Mouse (Mus musculus): Measurements from ENCODE around the gene Edar.
A peak's percentile ranks its signal among the peaks of the same experiment; 100 is the strongest.

The Edar gene

GRCm38 (mm10) chr10:58652045-58652417, 23.4 kb downstream of the Edar start:
- peak; percentile 50 for DNase-seq (ENCODE audit: extremely low spot score, low read depth, low spot score)

DNA sequence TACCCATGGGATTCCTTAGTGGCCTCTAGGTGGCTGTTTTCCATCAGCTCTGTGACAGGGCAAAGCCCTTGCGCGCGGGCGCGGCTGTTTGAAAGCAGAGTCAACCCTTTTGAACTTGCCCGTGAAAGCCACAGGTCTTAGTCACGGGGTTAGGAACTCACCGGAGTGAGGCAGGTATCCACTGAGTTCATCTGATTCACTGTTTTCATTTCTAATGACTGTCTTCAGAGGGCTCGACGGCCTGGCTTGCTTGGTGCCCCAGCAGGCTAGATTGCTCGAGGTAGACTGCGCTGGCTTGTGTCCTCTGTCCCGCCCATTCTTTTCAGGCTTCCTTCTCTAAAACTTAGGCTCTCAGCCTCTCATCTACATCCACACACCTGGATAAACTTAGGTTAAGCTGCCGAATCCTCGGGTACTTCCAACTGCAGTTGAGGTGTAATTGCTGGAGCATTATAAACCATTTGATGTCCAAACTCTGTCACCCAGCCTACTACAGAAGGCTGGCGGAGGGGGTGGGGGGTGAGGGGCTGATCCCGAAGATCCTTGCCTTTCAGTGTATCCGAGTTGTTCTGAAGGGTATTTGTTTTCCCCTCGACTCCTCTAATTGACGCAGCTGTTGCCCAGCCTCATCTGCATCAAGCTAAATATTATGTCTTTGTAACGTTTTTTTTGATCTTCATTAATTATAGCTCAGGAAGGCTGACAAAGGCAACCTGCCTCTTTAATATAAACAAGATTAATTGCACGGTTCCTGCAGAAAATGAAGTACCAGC, 24.0 kb downstream of the Edar start:
- no peak for DNase-seq (ENCODE audit: extremely low spot score, low read depth, low spot score)

GRCm38 (mm10) chr10:58648787-58649186, 26.7 kb downstream of the Edar start:
- no peak for DNase-seq (ENCODE audit: extremely low spot score, low read depth, low spot score)

GRCm38 (mm10) chr10:58644671-58645070, 30.8 kb downstream of the Edar start:
- no peak for DNase-seq (ENCODE audit: extremely low spot score, low read depth, low spot score)

DNA sequence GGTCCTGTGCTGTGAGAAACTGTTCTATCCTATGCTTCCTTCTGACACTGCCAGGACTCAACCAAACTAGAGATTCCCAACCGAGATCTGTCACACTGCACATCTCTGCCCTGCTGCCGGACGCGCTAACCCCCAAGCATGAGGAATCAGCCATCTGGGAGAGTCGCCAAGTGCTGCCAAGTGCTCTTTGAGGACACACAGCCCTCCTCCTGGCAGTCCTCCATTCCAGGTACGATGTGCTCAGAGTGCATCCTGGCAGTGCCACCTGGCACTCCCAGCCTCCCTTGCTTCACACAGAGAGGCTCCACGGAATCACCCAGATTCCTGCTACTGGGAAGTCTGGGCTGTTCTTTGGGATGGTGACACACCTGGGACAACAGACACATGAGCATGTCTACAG, 31.3 kb downstream of the Edar start:
- no peak for DNase-seq (ENCODE audit: extremely low spot score, low read depth, low spot score)

- no peak for DNase-seq (ENCODE audit: extremely low spot score, low read depth, low spot score)
Measured at GRCm38 (mm10) chr10:58643001-58643400, 32.5 kb downstream of the Edar start.

GRCm38 (mm10) chr10:58641631-58642030, 33.8 kb downstream of the Edar start:
- no peak for DNase-seq (ENCODE audit: extremely low spot score, low read depth, low spot score)

- DNase-seq (ENCODE audit: extremely low spot score, low read depth, low spot score) = no peak
Measured at GRCm38 (mm10) chr10:58640446-58641400, 34.7 kb downstream of the Edar start.

- no peak for DNase-seq (ENCODE audit: extremely low spot score, low read depth, low spot score)
Measured at GRCm38 (mm10) chr10:58639291-58639690, 36.2 kb downstream of the Edar start.

DNA sequence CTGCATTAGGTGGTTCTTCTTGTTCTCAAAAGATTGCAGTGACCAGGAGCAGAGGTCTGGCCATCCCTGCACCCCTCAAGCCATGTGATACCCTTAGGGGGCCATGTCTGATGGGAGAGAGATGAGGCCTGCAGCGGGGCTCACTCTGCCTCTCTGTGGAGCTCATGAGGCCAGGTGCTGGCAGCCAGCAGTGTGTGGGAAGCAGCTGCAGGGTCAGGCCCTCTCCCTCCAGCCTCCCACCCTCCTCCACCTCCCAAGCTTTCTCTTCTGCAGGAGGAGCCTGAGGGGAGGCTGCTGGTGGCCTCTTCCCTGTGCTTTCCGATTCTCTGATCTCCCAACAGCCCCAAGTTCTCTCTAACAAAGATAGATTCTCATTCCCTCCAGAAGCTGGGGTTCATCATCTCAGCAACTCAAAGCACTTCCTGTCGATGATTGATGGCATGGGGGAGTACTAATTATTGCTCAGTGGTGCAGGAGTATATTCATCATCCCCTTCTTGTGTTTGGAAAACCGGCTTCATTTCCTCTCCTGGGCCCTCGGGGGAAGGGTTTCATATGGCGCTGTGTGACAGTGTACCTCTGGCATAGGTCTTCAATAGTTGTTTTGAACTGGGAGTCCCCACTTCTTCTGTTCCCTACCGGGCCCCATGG, 38.9 kb downstream of the Edar start:
- DNase-seq (ENCODE audit: extremely low spot score, low read depth, low spot score) = no peak

DNA sequence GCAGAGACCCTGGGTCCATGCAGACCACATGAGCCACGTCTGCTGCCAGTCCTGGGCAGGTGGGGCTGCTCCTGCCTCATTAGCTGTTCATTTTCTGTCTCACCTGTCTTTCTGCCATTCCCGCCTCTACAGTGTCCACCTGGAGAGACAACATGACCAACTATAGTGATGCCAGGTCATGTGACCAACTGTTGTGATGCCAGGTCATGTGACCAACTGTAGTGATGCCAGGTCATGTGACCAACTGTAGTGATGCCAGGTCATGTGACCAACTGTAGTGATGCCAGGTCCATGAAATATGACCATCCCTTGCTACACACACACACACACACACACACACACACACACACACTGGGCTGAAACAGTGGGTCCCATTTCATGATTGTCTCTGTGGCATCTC, 41.9 kb downstream of the Edar start:
- DNase-seq (ENCODE audit: extremely low spot score, low read depth, low spot score) = no peak

- DNase-seq (ENCODE audit: extremely low spot score, low read depth, low spot score) = no peak
Measured at GRCm38 (mm10) chr10:58627569-58627968, 47.9 kb downstream of the Edar start.

GRCm38 (mm10) chr10:58624848-58625711, 50.4 kb downstream of the Edar start:
- no peak for DNase-seq (ENCODE audit: extremely low spot score, low read depth, low spot score)

GRCm38 (mm10) chr10:58619266-58619665, 56.2 kb downstream of the Edar start:
- DNase-seq (ENCODE audit: extremely low spot score, low read depth, low spot score) = no peak

GRCm38 (mm10) chr10:58618501-58619216, 56.8 kb downstream of the Edar start:
- DNase-seq (ENCODE audit: extremely low spot score, low read depth, low spot score) = no peak

- DNase-seq (ENCODE audit: extremely low spot score, low read depth, low spot score) = no peak
Measured at GRCm38 (mm10) chr10:58616565-58616964, 58.9 kb downstream of the Edar start.

GRCm38 (mm10) chr10:58614601-58615000, 60.9 kb downstream of the Edar start:
- no peak for DNase-seq (ENCODE audit: extremely low spot score, low read depth, low spot score)

GRCm38 (mm10) chr10:58610484-58611261, 64.8 kb downstream of the Edar start:
- DNase-seq (ENCODE audit: extremely low spot score, low read depth, low spot score) = no peak

DNA sequence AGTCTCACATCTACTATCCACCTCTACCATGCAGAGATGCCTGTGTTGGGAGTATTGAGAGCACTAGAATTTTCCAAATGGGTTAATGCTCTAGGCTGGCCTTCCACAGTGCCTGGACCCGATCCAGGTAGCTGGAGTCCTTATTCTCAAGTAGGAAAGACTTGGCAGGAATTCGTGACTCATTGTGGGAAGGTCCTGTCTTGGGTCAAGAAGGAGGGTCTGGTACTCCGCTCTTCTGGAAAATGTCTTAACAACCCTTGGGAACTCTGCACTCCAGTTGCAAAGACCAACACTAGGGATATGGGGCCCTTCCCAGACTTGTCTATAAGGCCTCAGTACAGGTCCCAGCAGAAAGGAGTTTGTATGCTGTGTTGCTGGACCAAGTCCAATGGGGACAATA, 66.6 kb downstream of the Edar start:
- DNase-seq (ENCODE audit: extremely low spot score, low read depth, low spot score) = no peak
